Mouse (Mus musculus) heart, adult 11 months (tissue): ENCODE measurements around the gene Mafg.
"Not testable (repeated sequence)": the region's sequence is repeated elsewhere in the genome, so short reads cannot be mapped to it uniquely, and the experiment has no call there.

ENCODE experiments used
- DNase-seq: peaks from one replicate; pipeline ENCODE4 v3.0.0; 2022

The Mafg gene

GRCm38 (mm10) chr11:120583937-120584336 lies 49.5 kb downstream of the Mafg start:
- no peak for DNase-seq

GRCm38 (mm10) chr11:120582982-120583293 lies 50.5 kb downstream of the Mafg start:
- not testable (repeated sequence) for DNase-seq

- DNase-seq = peak; percentile 89
Measured at GRCm38 (mm10) chr11:120582268-120582981, 51.0 kb downstream of the Mafg start.

GRCm38 (mm10) chr11:120581490-120582267 lies 51.7 kb downstream of the Mafg start, which contains the start of gene Arhgdia:
TSS of gene Arhgdia (minus strand) at chr11:120581624.
- DNase-seq = peak; percentile 99

GRCm38 (mm10) chr11:120580871-120581331 lies 52.5 kb downstream of the Mafg start:
- peak; percentile 96 for DNase-seq

- DNase-seq = peak; percentile 96
Measured at GRCm38 (mm10) chr11:120580190-120580589, 53.2 kb downstream of the Mafg start.

GRCm38 (mm10) chr11:120579316-120580107 lies 53.9 kb downstream of the Mafg start:
- peak; percentile 96 for DNase-seq

GRCm38 (mm10) chr11:120578694-120579243 lies 54.6 kb downstream of the Mafg start:
- DNase-seq = peak; percentile 94

GRCm38 (mm10) chr11:120578024-120578693 lies 55.2 kb downstream of the Mafg start:
- DNase-seq = peak; percentile 93

GRCm38 (mm10) chr11:120577211-120578023 lies 56.0 kb downstream of the Mafg start:
- DNase-seq = peak; percentile 92

GRCm38 (mm10) chr11:120576365-120576981 lies 56.9 kb downstream of the Mafg start:
- peak; percentile 87 for DNase-seq

GRCm38 (mm10) chr11:120575940-120576339 lies 57.5 kb downstream of the Mafg start:
- no peak for DNase-seq
